Mouse (Mus musculus): ENCODE measurements around the gene Hist1h4f. TPM values are rescaled to one million over a fixed set of nuclear protein-coding genes. Genes with fewer than 3 reads are reported as not detected.
"Not testable (repeated sequence)": the region's sequence is repeated elsewhere in the genome, so short reads cannot be mapped to it uniquely, and the experiment has no call there.

The Hist1h4f gene
- polyA plus RNA-seq (2015; fragmentation: Nextera tagmentation; extraction: Ambion mirVana) = not detected in 2 replicates

GRCm38 (mm10) chr13:23551146-23551834 is at the start of gene Hist1h4f:
Gene Hist1h4f (minus strand): TSS chr13:23551648.
- under 1% methylated on average over 47 of the region's 47 CpGs for WGBS
- H3K9ac ChIP-seq = peak within 1 kb of the TSS; percentile 79
- not testable (repeated sequence) for H3K27me3 ChIP-seq (replicated peaks); H3K36me3 ChIP-seq; H3K9me3 ChIP-seq
- peak within 1 kb of the TSS; percentile 92 for H3K27ac ChIP-seq (replicated peaks)
- peaks cover 23% of the 10 kb centered on the region for H3K4me1 ChIP-seq
- ATAC-seq (ENCODE audit: extremely low read depth, insufficient number of reproducible peaks, low FRiP score, low TSS enrichment) = peak; percentile 71; the same call in 1 of the 2 replicates
- peak within 1 kb of the TSS; percentile 57 for H3K4me3 ChIP-seq
- H3K4me2 ChIP-seq = peak within 1 kb of the TSS; percentile 72

- Histone ChIP-seq H3K4me1 (peaks cover 14% of the 10 kb centered on the region), H3K27ac (replicated peaks) (no peak overlapping the region), H3K27me3 (replicated peaks) (no peaks in the 10 kb centered on the region), H3K4me2 (no peak overlapping the region), H3K9me3 (no peaks in the 10 kb centered on the region), H3K9ac (no peak overlapping the region), H3K36me3 (no peaks in the 10 kb centered on the region), H3K4me3 (no peak overlapping the region)
- 7% methylated on average over 9 of the region's 9 CpGs for WGBS
- ATAC-seq (ENCODE audit: extremely low read depth, insufficient number of reproducible peaks, low FRiP score, low TSS enrichment) = no peak
These were observed 46.5 kb upstream of the Hist1h4f start for GRCm38 (mm10) chr13:23597957-23598356.

GRCm38 (mm10) chr13:23595622-23596372 is 44.3 kb upstream of the Hist1h4f start:
- H3K9ac ChIP-seq = no peak overlapping the region
- no peak overlapping the region for H3K4me3 ChIP-seq
- H3K27ac ChIP-seq (replicated peaks) = 0 out of 2 replicates have a peak overlapping the region, but pooled peaks have one; percentile 28
- ATAC-seq (ENCODE audit: extremely low read depth, insufficient number of reproducible peaks, low FRiP score, low TSS enrichment) = no peak
- peaks cover 15% of the 10 kb centered on the region for H3K4me1 ChIP-seq
- no peaks in the 10 kb centered on the region for H3K27me3 ChIP-seq (replicated peaks)
- no peaks in the 10 kb centered on the region for H3K9me3 ChIP-seq
- H3K4me2 ChIP-seq = no peak overlapping the region
- WGBS = 75% methylated on average over 7 of the region's 7 CpGs
- H3K36me3 ChIP-seq = no peaks in the 10 kb centered on the region

- Histone ChIP-seq H3K4me2 (no peak overlapping the region), H3K27ac (replicated peaks) (no peak overlapping the region), H3K4me1 (peaks cover 15% of the 10 kb centered on the region), H3K9me3 (no peaks in the 10 kb centered on the region), H3K27me3 (replicated peaks) (no peaks in the 10 kb centered on the region), H3K36me3 (no peaks in the 10 kb centered on the region), H3K4me3 (no peak overlapping the region), H3K9ac (no peak overlapping the region)
- no peak for ATAC-seq (ENCODE audit: extremely low read depth, insufficient number of reproducible peaks, low FRiP score, low TSS enrichment)
- WGBS = 57% methylated on average over 2 of the region's 2 CpGs
These were observed 43.7 kb upstream of the Hist1h4f start for GRCm38 (mm10) chr13:23595185-23595584.

GRCm38 (mm10) chr13:23593051-23593770 is 41.8 kb upstream of the Hist1h4f start:
- Histone ChIP-seq H3K9ac (no peak overlapping the region), H3K4me2 (no peak overlapping the region), H3K27ac (replicated peaks) (peak overlapping the region; percentile 51), H3K9me3 (no peaks in the 10 kb centered on the region), H3K4me3 (no peak overlapping the region), H3K27me3 (replicated peaks) (no peaks in the 10 kb centered on the region), H3K4me1 (peaks cover 15% of the 10 kb centered on the region), H3K36me3 (no peaks in the 10 kb centered on the region)
- 59% methylated on average over 5 of the region's 5 CpGs for WGBS
- ATAC-seq (ENCODE audit: extremely low read depth, insufficient number of reproducible peaks, low FRiP score, low TSS enrichment) = no peak

- no peak for ATAC-seq (ENCODE audit: extremely low read depth, insufficient number of reproducible peaks, low FRiP score, low TSS enrichment)
- H3K27me3 ChIP-seq (replicated peaks) = no peaks in the 10 kb centered on the region
- H3K9me3 ChIP-seq = no peaks in the 10 kb centered on the region
- no peak overlapping the region for H3K9ac ChIP-seq
- H3K36me3 ChIP-seq = no peaks in the 10 kb centered on the region
- no peak overlapping the region for H3K4me2 ChIP-seq
- H3K4me3 ChIP-seq = no peak overlapping the region
- H3K4me1 ChIP-seq = peaks cover 15% of the 10 kb centered on the region
- 85% methylated on average over 7 of the region's 7 CpGs for WGBS
- 0 out of 2 replicates have a peak overlapping the region, but pooled peaks have one; percentile 51 for H3K27ac ChIP-seq (replicated peaks)
These were observed 41.2 kb upstream of the Hist1h4f start for GRCm38 (mm10) chr13:23592614-23593013.

- 64% methylated on average over 7 of the region's 7 CpGs for WGBS
- not testable (repeated sequence) for H3K27ac ChIP-seq (replicated peaks); H3K9ac ChIP-seq; H3K36me3 ChIP-seq; H3K4me3 ChIP-seq; ATAC-seq (ENCODE audit: extremely low read depth, insufficient number of reproducible peaks, low FRiP score, low TSS enrichment); H3K9me3 ChIP-seq; H3K4me2 ChIP-seq; H3K27me3 ChIP-seq (replicated peaks)
- H3K4me1 ChIP-seq = peaks cover 18% of the 10 kb centered on the region
These were observed 40.4 kb upstream of the Hist1h4f start for GRCm38 (mm10) chr13:23591886-23592285.

- H3K36me3 ChIP-seq = no peaks in the 10 kb centered on the region
- no peak overlapping the region for H3K27ac ChIP-seq (replicated peaks)
- no peak overlapping the region for H3K9ac ChIP-seq
- H3K4me3 ChIP-seq = no peak overlapping the region
- H3K9me3 ChIP-seq = no peaks in the 10 kb centered on the region
- WGBS = 88% methylated on average over 7 of the region's 7 CpGs
- H3K4me1 ChIP-seq = peaks cover 21% of the 10 kb centered on the region
- H3K27me3 ChIP-seq (replicated peaks) = no peaks in the 10 kb centered on the region
- no peak for ATAC-seq (ENCODE audit: extremely low read depth, insufficient number of reproducible peaks, low FRiP score, low TSS enrichment)
- H3K4me2 ChIP-seq = no peak overlapping the region
These were observed 39.8 kb upstream of the Hist1h4f start for GRCm38 (mm10) chr13:23591206-23591605.

GRCm38 (mm10) chr13:23586940-23587225 is 35.4 kb upstream of the Hist1h4f start:
- peak overlapping the region; percentile 52 for H3K4me3 ChIP-seq
- WGBS = 5% methylated on average over 1 of the region's 1 CpGs
- H3K9me3 ChIP-seq = no peaks in the 10 kb centered on the region
- H3K36me3 ChIP-seq = no peaks in the 10 kb centered on the region
- H3K4me2 ChIP-seq = peak overlapping the region; percentile 80
- no peak for ATAC-seq (ENCODE audit: extremely low read depth, insufficient number of reproducible peaks, low FRiP score, low TSS enrichment)
- peaks cover 33% of the 10 kb centered on the region for H3K4me1 ChIP-seq
- H3K9ac ChIP-seq = peak overlapping the region; percentile 84
- no peaks in the 10 kb centered on the region for H3K27me3 ChIP-seq (replicated peaks)
- H3K27ac ChIP-seq (replicated peaks) = peak overlapping the region; percentile 94

- Histone ChIP-seq H3K4me1 (peaks cover 37% of the 10 kb centered on the region), H3K36me3 (no peaks in the 10 kb centered on the region)
- WGBS = 2% methylated on average over 22 of the region's 22 CpGs
These were observed 34.9 kb upstream of the Hist1h4f start for GRCm38 (mm10) chr13:23586099-23586939.

More at GRCm38 (mm10) chr13:23586099-23586939, 34.9 kb upstream of the Hist1h4f start:
- H3K4me3 ChIP-seq = peak overlapping the region; percentile 52
- H3K27me3 ChIP-seq (replicated peaks) = no peaks in the 10 kb centered on the region
- H3K9ac ChIP-seq = peak overlapping the region; percentile 84
- H3K9me3 ChIP-seq = no peaks in the 10 kb centered on the region
- ATAC-seq (ENCODE audit: extremely low read depth, insufficient number of reproducible peaks, low FRiP score, low TSS enrichment) = no peak
- peak overlapping the region; percentile 80 for H3K4me2 ChIP-seq
- H3K27ac ChIP-seq (replicated peaks) = peak overlapping the region; percentile 95

Measured in heart, embryonic 13.5 days (tissue).